8 mouse cellular contexts compared by ENCODE assay signal in genomic region chr5:136882055-136882787, GRCm38 (mm10). TPM values are rescaled to one million over a fixed set of nuclear protein-coding genes. Genes with fewer than 3 reads are reported as not detected.
A peak's percentile ranks its signal among the peaks of the same experiment; 100 is the strongest.
DNase-seq lines count a peak whose midpoint lies in the region; ATAC-seq lines count a peak whose summit lies in the region.

No protein-coding gene starts in this region.

- peak overlapping the region; percentile 73 for H3K4me3 ChIP-seq in megakaryocyte, embryonic 14.5 days (replicated peaks)
- peak overlapping the region; percentile 81 for H3K4me3 ChIP-seq in limb, embryonic 10.5 days
- H3K4me3 ChIP-seq in stomach, embryonic 14.5 days (ENCODE audit: low read depth, low read length): peak overlapping the region; percentile 53

- H3K27ac ChIP-seq in limb, embryonic 10.5 days: peak overlapping the region; percentile 94
- no peak overlapping the region for H3K27ac ChIP-seq in stomach, embryonic 14.5 days (ENCODE audit: low read length)

- no peak for ATAC-seq in megakaryocyte, adult 5-6 weeks (ENCODE audit: poor library complexity, severe bottlenecking)
- ATAC-seq in stomach, embryonic 14.5 days (ENCODE audit: insufficient number of reproducible peaks, insufficient read depth, low FRiP score, low read depth): no peak

- H3K9ac ChIP-seq in stomach, embryonic 14.5 days (replicated peaks; ENCODE audit: low read depth, low read length): peak overlapping the region; percentile 50

- peak overlapping the region; percentile 78 for H3K4me2 ChIP-seq in stomach, embryonic 14.5 days (replicated peaks; ENCODE audit: low read depth, low read length)

- H3K27me3 ChIP-seq in megakaryocyte, embryonic 14.5 days (replicated peaks): peaks cover 73% of the 10 kb centered on the region
- no peaks in the 10 kb centered on the region for H3K27me3 ChIP-seq in limb, embryonic 10.5 days (ENCODE audit: low read depth, poor library complexity, severe bottlenecking)
- H3K27me3 ChIP-seq in stomach, embryonic 14.5 days (ENCODE audit: control insufficient read depth, insufficient read depth, low read length): peaks cover 3% of the 10 kb centered on the region; the same call in 1 of the 2 replicates

- DNase-seq in cerebellum, postnatal 14 days: peak; percentile 25 to 26
- DNase-seq in cerebellum, adult 9-11 months: no peak
- peak; percentile 83 for DNase-seq in limb, embryonic 10.5 days (ENCODE audit: low spot score)
- no peak for DNase-seq in gastrocnemius, adult 18-20 months (ENCODE audit: low spot score)
- DNase-seq in adrenal gland, postnatal 36 days: no peak

- H3K9me3 ChIP-seq in megakaryocyte, embryonic 14.5 days: no peaks in the 10 kb centered on the region
- no peaks in the 10 kb centered on the region for H3K9me3 ChIP-seq in limb, embryonic 10.5 days (replicated peaks)
- no peaks in the 10 kb centered on the region for H3K9me3 ChIP-seq in stomach, embryonic 14.5 days (ENCODE audit: control insufficient read depth, low read depth, low read length)

- under 1% methylated on average over 47 of the region's 47 CpGs for WGBS in limb, embryonic 10.5 days
- 2% methylated on average over 47 of the region's 47 CpGs for WGBS in stomach, embryonic 14.5 days

- no peaks in the 10 kb centered on the region for H3K36me3 ChIP-seq in megakaryocyte, embryonic 14.5 days (replicated peaks; ENCODE audit: low read length)
- peaks cover 39% of the 10 kb centered on the region for H3K36me3 ChIP-seq in limb, embryonic 10.5 days
- no peaks in the 10 kb centered on the region for H3K36me3 ChIP-seq in stomach, embryonic 14.5 days (ENCODE audit: control insufficient read depth, insufficient read depth, low read length)

- peaks cover 11% of the 10 kb centered on the region for H3K4me1 ChIP-seq in megakaryocyte, embryonic 14.5 days
- H3K4me1 ChIP-seq in limb, embryonic 10.5 days: peaks cover 33% of the 10 kb centered on the region
- H3K4me1 ChIP-seq in stomach, embryonic 14.5 days (ENCODE audit: control insufficient read depth, insufficient read depth, low read length): peaks cover 11% of the 10 kb centered on the region; the same call in 1 of the 2 replicates

RNA-seq across cellular contexts. Expression of gene Col26a1, which starts 0.8 kb away (rescaled TPM):
- not detected in 2 replicates for polyA plus RNA-seq in megakaryocyte, embryonic 14.5 days (2012; ENCODE audit: insufficient read depth, low replicate concordance)
- total RNA-seq in megakaryocyte, adult 5-6 weeks (2015): not detected in 2 replicates
- not detected in 2 replicates for total RNA-seq in megakaryocyte, adult 5-6 weeks (2017)
- 128 TPM in 2 replicates for polyA plus RNA-seq in limb, embryonic 10.5 days (2016; fragmentation: Nextera tagmentation; extraction: Ambion mirVana)
- polyA plus RNA-seq in stomach, embryonic 14.5 days (2014; fragmentation: Nextera tagmentation; extraction: Ambion mirVana): 11.7 and 12.2 TPM in 2 replicates
- under 1 TPM; 0.31 to 0.75 TPM for total RNA-seq in gastrocnemius, adult 18-20 months (2021)
- total RNA-seq in adrenal gland, postnatal 36 days (2021): under 1 TPM; 0.26 to 0.43 TPM

RNA-seq across cellular contexts. Expression of gene Ift22, which starts 25.7 kb away (rescaled TPM):
- polyA plus RNA-seq in megakaryocyte, embryonic 14.5 days (2012; ENCODE audit: insufficient read depth, low replicate concordance): 13.9 and 14.8 TPM in 2 replicates
- 9.4 and 12.7 TPM in 2 replicates for total RNA-seq in megakaryocyte, adult 5-6 weeks (2015)
- 2.0 and 3.7 TPM in 2 replicates for total RNA-seq in megakaryocyte, adult 5-6 weeks (2017)
- 73.6 and 84.0 TPM in 2 replicates for polyA plus RNA-seq in limb, embryonic 10.5 days (2016; fragmentation: Nextera tagmentation; extraction: Ambion mirVana)
- polyA plus RNA-seq in stomach, embryonic 14.5 days (2014; fragmentation: Nextera tagmentation; extraction: Ambion mirVana): 65.9 and 75.1 TPM in 2 replicates
- 1 to 10 TPM; 4.4 to 5.3 TPM for total RNA-seq in gastrocnemius, adult 18-20 months (2021)
- 10 to 100 TPM; 31.9 to 39.4 TPM for total RNA-seq in adrenal gland, postnatal 36 days (2021)

Comparison
In these comparisons a context has a peak if more than half of its experiments do, and no peak if none do; other contexts are left out.
1. DNase-seq: peak in cerebellum, postnatal 14 days (2 of 2) and limb, embryonic 10.5 days (single experiment); none in cerebellum, adult 9-11 months (single experiment), gastrocnemius, adult 18-20 months (single experiment) and adrenal gland, postnatal 36 days (0 of 2).
2. Peak in every context shown above with its lines, with median percentiles within 50 percentile points of each other: H3K4me3 ChIP-seq.